Mouse (Mus musculus): ENCODE data around the gene Pwp2. TPM values are rescaled to one million over a fixed set of nuclear protein-coding genes. Genes with fewer than 3 reads are reported as not detected.
"Not testable (repeated sequence)": the region's sequence is repeated elsewhere in the genome, so short reads cannot be mapped to it uniquely, and the experiment has no call there.

Pwp2 gene
- 10 to 100 TPM; 11.2 to 11.6 TPM for total RNA-seq (2021)
- long read RNA-seq, experiment 1, transcript Pwp2-201 (21 exons, 3,872 nt): major isoform, 5 of 8 reads
- long read RNA-seq, experiment 1, partial matches to known transcripts: 3 of 8 reads
- long read RNA-seq, experiment 1, other reads (novel, unspliced or antisense): 0 of 8 reads
- long read RNA-seq, experiment 2, partial matches to known transcripts: 0 of 5 reads
- long read RNA-seq, experiment 2, other reads (novel, unspliced or antisense): 2 of 5 reads

- peak; percentile 93 to 94 for DNase-seq
Observed at GRCm38 (mm10) chr10:78184531-78185380, at the start of gene Pwp2. TSS of gene Pwp2 (minus strand) at chr10:78185149.

GRCm38 (mm10) chr10:78233756-78234155, 48.8 kb upstream of the Pwp2 start:
- DNase-seq: no peak

- no peak for DNase-seq
Observed at GRCm38 (mm10) chr10:78233161-78233560, 48.2 kb upstream of the Pwp2 start.

- no peak for DNase-seq
Observed at GRCm38 (mm10) chr10:78232301-78232980, 47.5 kb upstream of the Pwp2 start.

- no peak for DNase-seq
Observed at GRCm38 (mm10) chr10:78228560-78228928, 43.6 kb upstream of the Pwp2 start.

GRCm38 (mm10) chr10:78227875-78228559, 43.1 kb upstream of the Pwp2 start:
- peak; percentile 36 to 55 for DNase-seq

- DNase-seq: no peak
Observed at GRCm38 (mm10) chr10:78224136-78224535, 39.2 kb upstream of the Pwp2 start.

- peak; percentile 47 to 59 for DNase-seq
Observed at GRCm38 (mm10) chr10:78222908-78223307, 38.0 kb upstream of the Pwp2 start.

GRCm38 (mm10) chr10:78221315-78221714, 36.4 kb upstream of the Pwp2 start:
- no peak for DNase-seq

- DNase-seq: no peak
Observed at GRCm38 (mm10) chr10:78219528-78219927, 34.6 kb upstream of the Pwp2 start.

GRCm38 (mm10) chr10:78218576-78218975, 33.6 kb upstream of the Pwp2 start:
- no peak for DNase-seq

GRCm38 (mm10) chr10:78216376-78217083, 31.6 kb upstream of the Pwp2 start:
- no peak for DNase-seq

GRCm38 (mm10) chr10:78214371-78214770, 29.4 kb upstream of the Pwp2 start:
- no peak for DNase-seq

GRCm38 (mm10) chr10:78211311-78211710, 26.4 kb upstream of the Pwp2 start:
- DNase-seq: no peak

- DNase-seq: no peak
Observed at GRCm38 (mm10) chr10:78201182-78201581, 16.2 kb upstream of the Pwp2 start.

GRCm38 (mm10) chr10:78192933-78193332, 8.0 kb upstream of the Pwp2 start:
- DNase-seq: no peak

GRCm38 (mm10) chr10:78186076-78186475, 1.1 kb upstream of the Pwp2 start:
- DNase-seq: not testable (repeated sequence)

- no peak for DNase-seq
Observed at GRCm38 (mm10) chr10:78185381-78185725, 404 bp upstream of the Pwp2 start.

GRCm38 (mm10) chr10:78183577-78183976, 1.4 kb downstream of the Pwp2 start:
- DNase-seq: no peak

- DNase-seq: no peak
Observed at GRCm38 (mm10) chr10:78182321-78182720, 2.6 kb downstream of the Pwp2 start.

GRCm38 (mm10) chr10:78174474-78174873, 10.5 kb downstream of the Pwp2 start:
- no peak for DNase-seq

- DNase-seq: no peak
Observed at GRCm38 (mm10) chr10:78171581-78171980, 13.4 kb downstream of the Pwp2 start.
